Mouse (Mus musculus) spleen, adult 2 months (tissue): ENCODE measurements at regions not wholly inside any gene's neighbourhood (a gene's known extent, or its start where the extent isn't known, plus 50 kb on each side); places are given as distances from the start of the nearest gene placed in this dataset.

Experiments
- CTCF ChIP-seq: fragments of 200-500 bp; IDR thresholded peaks from 2 replicates; pipeline ENCODE4 v1.5.1; 2011; ENCODE audit warnings: mild to moderate bottlenecking, inconsistent platforms; ENCODE audit not compliant: insufficient read depth, insufficient read length, insufficient replicate concordance; ENCODE audit errors: extremely low read depth
- POLR2A ChIP-seq: fragments of 200-500 bp; IDR thresholded peaks from 2 replicates; pipeline ENCODE4 v1.6.1; 2011; ENCODE audit warnings: low read depth, low read length, inconsistent platforms

DNA sequence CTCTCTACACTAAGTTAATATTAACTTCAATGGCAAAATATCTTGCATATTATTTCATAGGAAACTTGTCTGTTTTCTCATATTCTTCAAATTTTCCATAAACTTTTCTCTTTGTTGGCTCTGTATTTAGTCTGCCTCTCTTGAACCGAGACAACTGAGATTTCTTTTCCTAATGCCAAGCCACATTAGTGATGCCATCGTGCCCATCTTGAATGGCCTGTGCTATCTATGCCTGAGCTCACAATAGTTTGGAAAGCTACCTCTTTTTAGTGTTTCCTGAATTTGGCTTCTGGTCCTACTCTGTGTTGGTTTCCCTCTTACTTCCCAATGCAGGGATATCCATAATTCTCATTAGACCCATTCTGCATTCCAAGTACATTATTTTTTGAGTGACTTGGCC lies 197.5 kb downstream of the Rergl start:
- TF ChIP-seq POLR2A (no peak), CTCF (no peak)
